Mouse (Mus musculus) embryonic facial prominence, embryonic 13.5 days (tissue): ENCODE measurements around the gene Arid5a. TPM values are rescaled to one million over a fixed set of nuclear protein-coding genes. Genes with fewer than 3 reads are reported as not detected.

Experiments
- ATAC-seq: fragments of 200-750 bp; cut with Nextera tagmentation; 2 replicates; pipeline ENCODE4 v1.8.0; 2017; ENCODE audit warnings: low read depth; ENCODE audit not compliant: insufficient number of reproducible peaks, insufficient read depth, low FRiP score, low TSS enrichment
- H3K27ac ChIP-seq: fragments of 300-500 bp; sonication (generic); 2 replicates; pipeline ENCODE4 v1.5.1; 2015; ENCODE audit warnings: moderate library complexity, mild to moderate bottlenecking, inconsistent platforms
- H3K27me3 ChIP-seq: fragments of 300-500 bp; sonication (generic); 2 replicates; pipeline ENCODE4 v1.6.1; 2015; ENCODE audit warnings: mild to moderate bottlenecking, inconsistent platforms
- H3K36me3 ChIP-seq: fragments of 300-500 bp; sonication (generic); 2 replicates; pipeline ENCODE4 v1.6.1; 2015; ENCODE audit warnings: mild to moderate bottlenecking, inconsistent platforms
- H3K4me1 ChIP-seq: fragments of 300-500 bp; sonication (generic); 2 replicates; pipeline ENCODE4 v1.6.1; 2015; ENCODE audit warnings: inconsistent platforms
- H3K4me2 ChIP-seq: fragments of 300-500 bp; sonication (generic); 2 replicates; pipeline ENCODE4 v1.6.1; 2015; ENCODE audit warnings: moderate library complexity, mild to moderate bottlenecking, inconsistent platforms
- H3K4me3 ChIP-seq: fragments of 300-500 bp; sonication (generic); 2 replicates; pipeline ENCODE4 v1.5.1; 2015; ENCODE audit warnings: mild to moderate bottlenecking, inconsistent platforms
- H3K9ac ChIP-seq: fragments of 300-500 bp; sonication (generic); 2 replicates; pipeline ENCODE4 v1.6.1; 2015; ENCODE audit warnings: mild to moderate bottlenecking, inconsistent platforms
- H3K9me3 ChIP-seq: fragments of 300-500 bp; sonication (generic); 2 replicates; pipeline ENCODE4 v1.6.1; 2016; ENCODE audit warnings: inconsistent platforms
- whole genome bisulfite sequencing: fragments of 180-500 bp; shearing (Covaris S2); methylation state at CpG from one replicate; pipeline ENCODE4 v1.1.7; 2015; ENCODE audit warnings: mixed read lengths; 5-methylcytosine and 5-hydroxymethylcytosine counted together
- polyA plus RNA-seq: library from polyadenylated mRNA; unstranded; fragments of >200 nt; fragmentation: Nextera tagmentation; extraction: Ambion mirVana; gene quantifications from 2 replicates; pipeline ENCODE4 v1.2.1, GENCODE M21; 2015

Arid5a gene
- 6.3 and 7.2 TPM in 2 replicates for polyA plus RNA-seq

- peak within 1 kb of the TSS; percentile 88 for H3K4me2 ChIP-seq
- H3K9me3 ChIP-seq: no peaks in the 10 kb centered on the region
- peak within 1 kb of the TSS; percentile 85 for H3K27ac ChIP-seq
- H3K4me1 ChIP-seq: peaks cover 33% of the 10 kb centered on the region
- H3K9ac ChIP-seq: peak within 1 kb of the TSS; percentile 70
- under 1% methylated on average over 65 of the region's 65 CpGs for WGBS
- ATAC-seq: peak; percentile 83
- H3K36me3 ChIP-seq: no peaks in the 10 kb centered on the region
- peaks cover 12% of the 10 kb centered on the region for H3K27me3 ChIP-seq
- H3K4me3 ChIP-seq: peak within 1 kb of the TSS; percentile 59
Measured at GRCm38 (mm10) chr1:36307495-36308280, at the start of gene Arid5a. TSS of gene Arid5a (plus strand) at chr1:36307733.

- H3K9me3 ChIP-seq: peaks cover 5% of the 10 kb centered on the region; the same call in 1 of the 2 replicates
- no peak overlapping the region for H3K4me3 ChIP-seq
- H3K4me1 ChIP-seq: peaks cover 10% of the 10 kb centered on the region
- no peak overlapping the region for H3K9ac ChIP-seq
- no peak overlapping the region for H3K27ac ChIP-seq
- WGBS: 56% methylated on average over 2 of the region's 2 CpGs
- ATAC-seq: no peak
- H3K27me3 ChIP-seq: peaks cover 31% of the 10 kb centered on the region
- no peaks in the 10 kb centered on the region for H3K36me3 ChIP-seq
- H3K4me2 ChIP-seq: no peak overlapping the region
Measured at GRCm38 (mm10) chr1:36258631-36259030, 48.9 kb upstream of the Arid5a start.

GRCm38 (mm10) chr1:36259281-36259680, 48.3 kb upstream of the Arid5a start:
- Histone ChIP-seq H3K4me2 (no peak overlapping the region), H3K9me3 (peaks cover 5% of the 10 kb centered on the region; the same call in 1 of the 2 replicates), H3K27me3 (peaks cover 24% of the 10 kb centered on the region), H3K9ac (no peak overlapping the region), H3K36me3 (no peaks in the 10 kb centered on the region), H3K4me3 (no peak overlapping the region), H3K27ac (no peak overlapping the region), H3K4me1 (peaks cover 10% of the 10 kb centered on the region)
- no peak for ATAC-seq
- 93% methylated on average over 2 of the region's 2 CpGs for WGBS

GRCm38 (mm10) chr1:36260418-36260817, 47.1 kb upstream of the Arid5a start:
- ATAC-seq: no peak
- Histone ChIP-seq H3K27ac (no peak overlapping the region), H3K4me1 (peaks cover under 1% of the 10 kb centered on the region), H3K36me3 (no peaks in the 10 kb centered on the region), H3K27me3 (peaks cover 15% of the 10 kb centered on the region), H3K4me3 (no peak overlapping the region), H3K4me2 (no peak overlapping the region), H3K9me3 (peaks cover 5% of the 10 kb centered on the region; the same call in 1 of the 2 replicates), H3K9ac (no peak overlapping the region)
- WGBS: 90% methylated on average over 1 of the region's 1 CpGs

GRCm38 (mm10) chr1:36261708-36262504, 45.6 kb upstream of the Arid5a start:
- 82% methylated on average over 19 of the region's 19 CpGs for WGBS
- ATAC-seq: no peak
- H3K4me3 ChIP-seq: no peak overlapping the region

GRCm38 (mm10) chr1:36263833-36264488, 43.6 kb upstream of the Arid5a start:
- Histone ChIP-seq H3K4me2 (no peak overlapping the region), H3K36me3 (no peaks in the 10 kb centered on the region), H3K9ac (no peak overlapping the region), H3K27me3 (peaks cover 10% of the 10 kb centered on the region), H3K4me3 (no peak overlapping the region), H3K9me3 (0 out of 2 replicates have a peak, but pooled peaks cover 1% of the 10 kb centered on the region), H3K4me1 (no peaks in the 10 kb centered on the region), H3K27ac (peak overlapping the region; percentile 18; the same call in 1 of the 2 replicates)
- no peak for ATAC-seq
- WGBS: 47% methylated on average over 13 of the region's 13 CpGs

More at GRCm38 (mm10) chr1:36261708-36262504, 45.6 kb upstream of the Arid5a start:
- H3K27me3 ChIP-seq: 0 out of 2 replicates have a peak, but pooled peaks cover 3% of the 10 kb centered on the region
- no peak overlapping the region for H3K4me2 ChIP-seq
- H3K9ac ChIP-seq: no peak overlapping the region
- H3K27ac ChIP-seq: no peak overlapping the region
- 0 out of 2 replicates have a peak, but pooled peaks cover 2% of the 10 kb centered on the region for H3K9me3 ChIP-seq
- H3K36me3 ChIP-seq: no peaks in the 10 kb centered on the region
- H3K4me1 ChIP-seq: no peaks in the 10 kb centered on the region

GRCm38 (mm10) chr1:36266293-36266692, 41.2 kb upstream of the Arid5a start:
- WGBS: 88% methylated on average over 6 of the region's 6 CpGs
- Histone ChIP-seq H3K36me3 (no peaks in the 10 kb centered on the region), H3K27ac (no peak overlapping the region), H3K9ac (no peak overlapping the region), H3K4me2 (no peak overlapping the region), H3K27me3 (peaks cover 30% of the 10 kb centered on the region), H3K4me3 (no peak overlapping the region), H3K9me3 (no peaks in the 10 kb centered on the region), H3K4me1 (peaks cover 8% of the 10 kb centered on the region; the same call in 1 of the 2 replicates)
- no peak for ATAC-seq

- Histone ChIP-seq H3K4me1 (peaks cover 14% of the 10 kb centered on the region), H3K9me3 (no peaks in the 10 kb centered on the region), H3K9ac (no peak overlapping the region), H3K27ac (no peak overlapping the region), H3K4me2 (no peak overlapping the region), H3K36me3 (no peaks in the 10 kb centered on the region), H3K4me3 (no peak overlapping the region), H3K27me3 (peaks cover 34% of the 10 kb centered on the region)
- 97% methylated on average over 3 of the region's 3 CpGs for WGBS
- no peak for ATAC-seq
Measured at GRCm38 (mm10) chr1:36267595-36267994, 39.9 kb upstream of the Arid5a start.

GRCm38 (mm10) chr1:36269121-36269795, 38.3 kb upstream of the Arid5a start:
- no peak for ATAC-seq
- H3K4me1 ChIP-seq: peaks cover 24% of the 10 kb centered on the region
- WGBS: 48% methylated on average over 54 of the region's 54 CpGs
- no peak overlapping the region for H3K27ac ChIP-seq
- peak overlapping the region; percentile 51 for H3K4me2 ChIP-seq
- H3K9ac ChIP-seq: 0 out of 2 replicates have a peak overlapping the region, but pooled peaks have one; percentile 49
- H3K9me3 ChIP-seq: no peaks in the 10 kb centered on the region
- no peaks in the 10 kb centered on the region for H3K36me3 ChIP-seq
- peak overlapping the region; percentile 17 for H3K4me3 ChIP-seq
- H3K27me3 ChIP-seq: peaks cover 34% of the 10 kb centered on the region

- H3K36me3 ChIP-seq: no peaks in the 10 kb centered on the region
- ATAC-seq: no peak
- H3K27me3 ChIP-seq: peaks cover 31% of the 10 kb centered on the region
- H3K27ac ChIP-seq: no peak overlapping the region
- 41% methylated on average over 3 of the region's 3 CpGs for WGBS
- H3K4me2 ChIP-seq: no peak overlapping the region
- H3K4me3 ChIP-seq: no peak overlapping the region
- peaks cover 24% of the 10 kb centered on the region for H3K4me1 ChIP-seq
- no peak overlapping the region for H3K9ac ChIP-seq
- H3K9me3 ChIP-seq: no peaks in the 10 kb centered on the region
Measured at GRCm38 (mm10) chr1:36270666-36271065, 36.9 kb upstream of the Arid5a start.
